Mouse (Mus musculus): ENCODE measurements around the gene Map4k5. TPM values are rescaled to one million over a fixed set of nuclear protein-coding genes. Genes with fewer than 3 reads are reported as not detected.

Map4k5 gene
- polyA plus RNA-seq, 1 experiment from 2014 or later, result 32.7 TPM

GRCm38 (mm10) chr12:69881198-69881905 is 11.6 kb downstream of the Map4k5 start:
- ATAC-seq (replicated peaks; ENCODE audit: low FRiP score) (no peak), DNase-seq (ENCODE audit: low spot score) (no peak)
- Histone ChIP-seq H3K36me3 (ENCODE audit: control insufficient read depth, insufficient read depth, low read length) (no peaks in the 10 kb centered on the region), H3K9me3 (ENCODE audit: control insufficient read depth, low read length) (no peaks in the 10 kb centered on the region), H3K4me1 (replicated peaks; ENCODE audit: control insufficient read depth, insufficient read depth, low read length) (peaks cover 9% of the 10 kb centered on the region; the same call in 1 of the 2 replicates), H3K27ac (ENCODE audit: low read depth, low read length) (no peak overlapping the region), H3K9ac (ENCODE audit: low read length) (no peak overlapping the region), H3K4me2 (ENCODE audit: low read depth, low read length, severe bottlenecking) (no peak overlapping the region), H3K4me3 (ENCODE audit: low read depth, low read length) (no peak overlapping the region), H3K27me3 (ENCODE audit: control insufficient read depth, insufficient read depth, low read length) (no peaks in the 10 kb centered on the region)
- 29% methylated on average over 10 of the region's 10 CpGs for WGBS

GRCm38 (mm10) chr12:69879739-69880138 is 13.3 kb downstream of the Map4k5 start:
- H3K9me3 ChIP-seq (ENCODE audit: control insufficient read depth, low read length), result no peaks in the 10 kb centered on the region
- ATAC-seq (replicated peaks; ENCODE audit: low FRiP score) (no peak), DNase-seq (ENCODE audit: low spot score) (no peak)
- no peak overlapping the region for H3K4me3 ChIP-seq (ENCODE audit: low read depth, low read length)
- H3K36me3 ChIP-seq (ENCODE audit: control insufficient read depth, insufficient read depth, low read length), result no peaks in the 10 kb centered on the region
- no peak overlapping the region for H3K4me2 ChIP-seq (ENCODE audit: low read depth, low read length, severe bottlenecking)
- no peak overlapping the region for H3K9ac ChIP-seq (ENCODE audit: low read length)
- H3K27me3 ChIP-seq (ENCODE audit: control insufficient read depth, insufficient read depth, low read length), result no peaks in the 10 kb centered on the region
- H3K4me1 ChIP-seq (replicated peaks; ENCODE audit: control insufficient read depth, insufficient read depth, low read length), result peaks cover 9% of the 10 kb centered on the region; the same call in 1 of the 2 replicates
- WGBS, result 21% methylated on average over 6 of the region's 6 CpGs
- H3K27ac ChIP-seq (ENCODE audit: low read depth, low read length), result no peak overlapping the region

GRCm38 (mm10) chr12:69879172-69879665 is 13.8 kb downstream of the Map4k5 start:
- WGBS, result 6% methylated on average over 4 of the region's 4 CpGs
- no peak overlapping the region for H3K4me3 ChIP-seq (ENCODE audit: low read depth, low read length)
- ATAC-seq (replicated peaks; ENCODE audit: low FRiP score) (peak; percentile 75), DNase-seq (ENCODE audit: low spot score) (no peak)
- no peaks in the 10 kb centered on the region for H3K27me3 ChIP-seq (ENCODE audit: control insufficient read depth, insufficient read depth, low read length)
- H3K9me3 ChIP-seq (ENCODE audit: control insufficient read depth, low read length), result no peaks in the 10 kb centered on the region
- no peaks in the 10 kb centered on the region for H3K36me3 ChIP-seq (ENCODE audit: control insufficient read depth, insufficient read depth, low read length)
- no peak overlapping the region for H3K9ac ChIP-seq (ENCODE audit: low read length)
- no peak overlapping the region for H3K27ac ChIP-seq (ENCODE audit: low read depth, low read length)
- peaks cover 9% of the 10 kb centered on the region; the same call in 1 of the 2 replicates for H3K4me1 ChIP-seq (replicated peaks; ENCODE audit: control insufficient read depth, insufficient read depth, low read length)
- H3K4me2 ChIP-seq (ENCODE audit: low read depth, low read length, severe bottlenecking), result no peak overlapping the region

GRCm38 (mm10) chr12:69877842-69878363 is 15.1 kb downstream of the Map4k5 start:
- ATAC-seq (replicated peaks; ENCODE audit: low FRiP score), result no peak
- Histone ChIP-seq H3K9ac (ENCODE audit: low read length) (no peak overlapping the region), H3K4me3 (ENCODE audit: low read depth, low read length) (no peak overlapping the region), H3K36me3 (ENCODE audit: control insufficient read depth, insufficient read depth, low read length) (no peaks in the 10 kb centered on the region), H3K4me1 (replicated peaks; ENCODE audit: control insufficient read depth, insufficient read depth, low read length) (peaks cover 9% of the 10 kb centered on the region; the same call in 1 of the 2 replicates), H3K4me2 (ENCODE audit: low read depth, low read length, severe bottlenecking) (no peak overlapping the region), H3K27me3 (ENCODE audit: control insufficient read depth, insufficient read depth, low read length) (no peaks in the 10 kb centered on the region), H3K9me3 (ENCODE audit: control insufficient read depth, low read length) (no peaks in the 10 kb centered on the region), H3K27ac (ENCODE audit: low read depth, low read length) (no peak overlapping the region)
- DNase-seq (ENCODE audit: low spot score), result no peak
- WGBS, result 92% methylated on average over 9 of the region's 9 CpGs

- WGBS, result 95% methylated on average over 5 of the region's 5 CpGs
- H3K4me2 ChIP-seq (ENCODE audit: low read depth, low read length, severe bottlenecking), result no peak overlapping the region
- no peaks in the 10 kb centered on the region for H3K9me3 ChIP-seq (ENCODE audit: control insufficient read depth, low read length)
- no peak for DNase-seq (ENCODE audit: low spot score)
- H3K4me3 ChIP-seq (ENCODE audit: low read depth, low read length), result no peak overlapping the region
- H3K36me3 ChIP-seq (ENCODE audit: control insufficient read depth, insufficient read depth, low read length), result no peaks in the 10 kb centered on the region
- H3K4me1 ChIP-seq (replicated peaks; ENCODE audit: control insufficient read depth, insufficient read depth, low read length), result no peaks in the 10 kb centered on the region
- no peak overlapping the region for H3K9ac ChIP-seq (ENCODE audit: low read length)
- H3K27me3 ChIP-seq (ENCODE audit: control insufficient read depth, insufficient read depth, low read length), result no peaks in the 10 kb centered on the region
- no peak for ATAC-seq (replicated peaks; ENCODE audit: low FRiP score)
- no peak overlapping the region for H3K27ac ChIP-seq (ENCODE audit: low read depth, low read length)
These were observed 21.4 kb downstream of the Map4k5 start for GRCm38 (mm10) chr12:69871632-69872031.

- H3K9me3 ChIP-seq (ENCODE audit: control insufficient read depth, low read length), result no peaks in the 10 kb centered on the region
These were observed 25.7 kb downstream of the Map4k5 start for GRCm38 (mm10) chr12:69867338-69867737.

GRCm38 (mm10) chr12:69864164-69864692 is 28.8 kb downstream of the Map4k5 start:
- Histone ChIP-seq H3K9ac (ENCODE audit: low read length) (no peak overlapping the region), H3K27me3 (ENCODE audit: control insufficient read depth, insufficient read depth, low read length) (no peaks in the 10 kb centered on the region), H3K4me3 (ENCODE audit: low read depth, low read length) (no peak overlapping the region), H3K9me3 (ENCODE audit: control insufficient read depth, low read length) (no peaks in the 10 kb centered on the region), H3K27ac (ENCODE audit: low read depth, low read length) (no peak overlapping the region), H3K4me1 (replicated peaks; ENCODE audit: control insufficient read depth, insufficient read depth, low read length) (no peaks in the 10 kb centered on the region), H3K36me3 (ENCODE audit: control insufficient read depth, insufficient read depth, low read length) (no peaks in the 10 kb centered on the region), H3K4me2 (ENCODE audit: low read depth, low read length, severe bottlenecking) (no peak overlapping the region)
- ATAC-seq (replicated peaks; ENCODE audit: low FRiP score), result no peak
- DNase-seq (ENCODE audit: low spot score), result no peak
- 67% methylated on average over 4 of the region's 4 CpGs for WGBS

More at GRCm38 (mm10) chr12:69867338-69867737, 25.7 kb downstream of the Map4k5 start:
- Histone ChIP-seq H3K36me3 (ENCODE audit: control insufficient read depth, insufficient read depth, low read length) (no peaks in the 10 kb centered on the region), H3K4me3 (ENCODE audit: low read depth, low read length) (no peak overlapping the region), H3K27me3 (ENCODE audit: control insufficient read depth, insufficient read depth, low read length) (no peaks in the 10 kb centered on the region), H3K4me2 (ENCODE audit: low read depth, low read length, severe bottlenecking) (no peak overlapping the region), H3K4me1 (replicated peaks; ENCODE audit: control insufficient read depth, insufficient read depth, low read length) (no peaks in the 10 kb centered on the region), H3K27ac (ENCODE audit: low read depth, low read length) (no peak overlapping the region), H3K9ac (ENCODE audit: low read length) (no peak overlapping the region)
- no peak for DNase-seq (ENCODE audit: low spot score)
- ATAC-seq (replicated peaks; ENCODE audit: low FRiP score), result no peak
- WGBS, result 88% methylated on average over 5 of the region's 5 CpGs

GRCm38 (mm10) chr12:69863505-69863904 is 29.5 kb downstream of the Map4k5 start:
- H3K27me3 ChIP-seq (ENCODE audit: control insufficient read depth, insufficient read depth, low read length), result no peaks in the 10 kb centered on the region
- H3K4me3 ChIP-seq (ENCODE audit: low read depth, low read length), result no peak overlapping the region
- H3K27ac ChIP-seq (ENCODE audit: low read depth, low read length), result no peak overlapping the region
- H3K9me3 ChIP-seq (ENCODE audit: control insufficient read depth, low read length), result no peaks in the 10 kb centered on the region
- H3K9ac ChIP-seq (ENCODE audit: low read length), result no peak overlapping the region
- H3K4me1 ChIP-seq (replicated peaks; ENCODE audit: control insufficient read depth, insufficient read depth, low read length), result no peaks in the 10 kb centered on the region
- no peak overlapping the region for H3K4me2 ChIP-seq (ENCODE audit: low read depth, low read length, severe bottlenecking)
- WGBS, result 88% methylated on average over 5 of the region's 5 CpGs
- DNase-seq (ENCODE audit: low spot score) (no peak), ATAC-seq (replicated peaks; ENCODE audit: low FRiP score) (no peak)
- H3K36me3 ChIP-seq (ENCODE audit: control insufficient read depth, insufficient read depth, low read length), result no peaks in the 10 kb centered on the region
